In the genomic region with DNA sequence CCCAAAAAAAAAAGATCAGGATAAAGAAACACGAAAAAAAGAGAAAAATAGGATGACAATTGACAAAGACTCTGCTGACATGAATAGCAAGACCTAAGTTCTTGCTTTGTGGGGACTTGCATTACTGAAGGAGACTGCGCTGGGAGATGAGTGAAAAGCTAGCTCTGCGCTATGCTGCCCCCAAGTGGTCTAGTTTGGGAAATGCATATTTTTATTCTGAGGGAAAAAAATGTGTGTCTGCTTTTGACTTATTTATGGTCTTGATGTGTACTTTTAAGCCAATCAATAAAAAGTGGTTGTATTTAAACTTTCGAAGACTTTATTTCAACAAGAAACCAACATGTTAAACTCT, we compare ENCODE assay signal across 9 mouse cellular contexts.
DNase-seq lines count a peak whose midpoint lies in the region; ATAC-seq and TF ChIP-seq lines count a peak whose summit lies in the region.
"Had no signal": no experiment of that assay in that cellular context is flagged by ENCODE, and none has a peak within 500 bp of the region (broad histone marks: within the 10 kb centered on the region; RNA-seq: fewer than 3 reads in every experiment).

No protein-coding gene starts in this region.

- intact Hi-C loops in left cerebral cortex, postnatal 4 days (cut with DNase I): loop anchor here (5.0 to 10.0 kb wide), 4 partner anchors 544 to 1456 kb away; a partner anchor contains a TSS

- 6% methylated on average over 4 of the region's 4 CpGs for WGBS in kidney, embryonic 14.5 days
- whole genome bisulfite sequencing in embryonic facial prominence, embryonic 11.5 days: 5% methylated on average over 4 of the region's 4 CpGs
- 4% methylated on average over 4 of the region's 4 CpGs for WGBS in hindbrain, embryonic 15.5 days
- 4% methylated on average over 4 of the region's 4 CpGs for WGBS in neural tube, embryonic 12.5 days
- WGBS in thymus, adult 2 months: 6% methylated on average over 4 of the region's 4 CpGs

- no peaks in the 10 kb centered on the region for H3K36me3 ChIP-seq in kidney, embryonic 14.5 days (ENCODE audit: control insufficient read depth, insufficient read depth, low read length)
- no peaks in the 10 kb centered on the region for H3K36me3 ChIP-seq in embryonic facial prominence, embryonic 11.5 days (replicated peaks; ENCODE audit: control insufficient read depth, insufficient read depth, low read depth, low read length)
- H3K36me3 ChIP-seq in hindbrain, embryonic 15.5 days: no peaks in the 10 kb centered on the region
- H3K36me3 ChIP-seq in neural tube, embryonic 12.5 days: no peaks in the 10 kb centered on the region
- H3K36me3 ChIP-seq in thymus, adult 2 months (ENCODE audit: control insufficient read depth, insufficient read depth, low read length): no peaks in the 10 kb centered on the region
- H3K36me3 ChIP-seq: embryonic facial prominence, embryonic 13.5 days had no signal

- no peak for TF ChIP-seq POLR2A in thymus, adult 2 months (IDR thresholded peaks at IDR 0.05; ENCODE audit: control insufficient read depth, extremely low read depth, insufficient read depth, low read length, poor library complexity)

- ATAC-seq in kidney, embryonic 14.5 days (ENCODE audit: low FRiP score, low TSS enrichment): no peak; the same call in 1 of the 2 replicates
- no peak for ATAC-seq in embryonic facial prominence, embryonic 11.5 days (replicated peaks; ENCODE audit: insufficient number of reproducible peaks, low FRiP score, low TSS enrichment, low read depth)
- no peak for ATAC-seq in hindbrain, embryonic 15.5 days (ENCODE audit: low FRiP score, low read depth)
- ATAC-seq in neural tube, embryonic 12.5 days (ENCODE audit: low FRiP score, low read depth): peak; percentile 66

- no peak overlapping the region for H3K4me2 ChIP-seq in kidney, embryonic 14.5 days (replicated peaks; ENCODE audit: low read depth, low read length)
- H3K4me2 ChIP-seq in embryonic facial prominence, embryonic 11.5 days (ENCODE audit: low read depth, low read length): no peak overlapping the region
- H3K4me2 ChIP-seq in hindbrain, embryonic 15.5 days: no peak overlapping the region
- H3K4me2 ChIP-seq in neural tube, embryonic 12.5 days (replicated peaks): no peak overlapping the region
- H3K4me2 ChIP-seq: embryonic facial prominence, embryonic 13.5 days had no signal

- H3K4me1 ChIP-seq in kidney, embryonic 14.5 days (ENCODE audit: control insufficient read depth, insufficient read depth, low read length): peaks cover 13% of the 10 kb centered on the region
- no peaks in the 10 kb centered on the region; the same call in 1 of the 2 replicates for H3K4me1 ChIP-seq in embryonic facial prominence, embryonic 11.5 days (ENCODE audit: control insufficient read depth, insufficient read depth, low read length)
- peaks cover 18% of the 10 kb centered on the region for H3K4me1 ChIP-seq in hindbrain, embryonic 15.5 days (replicated peaks)
- H3K4me1 ChIP-seq in neural tube, embryonic 12.5 days: peaks cover 20% of the 10 kb centered on the region
- peaks cover 8% of the 10 kb centered on the region for H3K4me1 ChIP-seq in thymus, adult 2 months (replicated peaks; ENCODE audit: control insufficient read depth, insufficient read depth, low read length)

- H3K27me3 ChIP-seq in kidney, embryonic 14.5 days (ENCODE audit: control insufficient read depth, insufficient read depth, low read length): no peaks in the 10 kb centered on the region
- H3K27me3 ChIP-seq in embryonic facial prominence, embryonic 11.5 days (ENCODE audit: control insufficient read depth, insufficient read depth, low read length): no peaks in the 10 kb centered on the region
- H3K27me3 ChIP-seq in hindbrain, embryonic 15.5 days: no peaks in the 10 kb centered on the region
- no peaks in the 10 kb centered on the region for H3K27me3 ChIP-seq in neural tube, embryonic 12.5 days (replicated peaks)
- H3K27me3 ChIP-seq in thymus, adult 2 months (ENCODE audit: control insufficient read depth, insufficient read depth, low read length): no peaks in the 10 kb centered on the region
- H3K27me3 ChIP-seq: embryonic facial prominence, embryonic 13.5 days had no signal

- no peak for TF ChIP-seq CTCF in thymus, adult 2 months (IDR thresholded peaks at IDR 0.05; ENCODE audit: borderline replicate concordance, control insufficient read depth, extremely low read depth, insufficient read depth, low read length, poor library complexity)

- no peak overlapping the region for H3K4me3 ChIP-seq in kidney, embryonic 14.5 days (ENCODE audit: low read length)
- no peak overlapping the region for H3K4me3 ChIP-seq in embryonic facial prominence, embryonic 11.5 days (ENCODE audit: low read depth, low read length)
- no peak overlapping the region for H3K4me3 ChIP-seq in hindbrain, embryonic 15.5 days
- H3K4me3 ChIP-seq in neural tube, embryonic 12.5 days: no peak overlapping the region
- H3K4me3 ChIP-seq in thymus, adult 2 months (ENCODE audit: control insufficient read depth, insufficient read depth, low read length): no peak overlapping the region
- H3K4me3 ChIP-seq: embryonic facial prominence, embryonic 13.5 days had no signal

- no peaks in the 10 kb centered on the region for H3K9me3 ChIP-seq in kidney, embryonic 14.5 days (ENCODE audit: control insufficient read depth, low read length)
- no peaks in the 10 kb centered on the region for H3K9me3 ChIP-seq in embryonic facial prominence, embryonic 11.5 days (replicated peaks; ENCODE audit: control insufficient read depth, low read length)
- no peaks in the 10 kb centered on the region for H3K9me3 ChIP-seq in hindbrain, embryonic 15.5 days
- no peaks in the 10 kb centered on the region for H3K9me3 ChIP-seq in neural tube, embryonic 12.5 days
- H3K9me3 ChIP-seq: embryonic facial prominence, embryonic 13.5 days had no signal

- DNase-seq in kidney, adult 18-20 months: peak; percentile 29
- DNase-seq in adrenal gland, postnatal 25 days: peak; percentile 38
- DNase-seq in embryonic facial prominence, embryonic 11.5 days (ENCODE audit: low spot score): peak; percentile 77
- DNase-seq in left cerebral cortex, postnatal 4 days: peak; percentile 53
- DNase-seq in thymus, adult 2 months: peak; percentile 70

- no peak overlapping the region for H3K9ac ChIP-seq in kidney, embryonic 14.5 days (ENCODE audit: low read depth, low read length)
- no peak overlapping the region for H3K9ac ChIP-seq in embryonic facial prominence, embryonic 11.5 days (replicated peaks; ENCODE audit: low read length)
- H3K9ac ChIP-seq in hindbrain, embryonic 15.5 days: no peak overlapping the region
- H3K9ac ChIP-seq in neural tube, embryonic 12.5 days: no peak overlapping the region
- H3K9ac ChIP-seq: embryonic facial prominence, embryonic 13.5 days had no signal

- no peak overlapping the region for H3K27ac ChIP-seq in kidney, embryonic 14.5 days (ENCODE audit: low read depth, low read length)
- no peak overlapping the region for H3K27ac ChIP-seq in embryonic facial prominence, embryonic 11.5 days (replicated peaks; ENCODE audit: low read depth, low read length)
- peak overlapping the region; percentile 62; the same call in 1 of the 2 replicates for H3K27ac ChIP-seq in hindbrain, embryonic 15.5 days (replicated peaks)
- H3K27ac ChIP-seq in neural tube, embryonic 12.5 days: no peak overlapping the region
- H3K27ac ChIP-seq in thymus, adult 2 months (ENCODE audit: control insufficient read depth, insufficient read depth, low read length): no peak overlapping the region
- H3K27ac ChIP-seq: embryonic facial prominence, embryonic 13.5 days had no signal
